Mouse (Mus musculus): Measurements from ENCODE around the gene Gm8765.
"Not testable (repeated sequence)": the region's sequence is repeated elsewhere in the genome, so short reads cannot be mapped to it uniquely, and the experiment has no call there.

Gene Gm8765

DNA sequence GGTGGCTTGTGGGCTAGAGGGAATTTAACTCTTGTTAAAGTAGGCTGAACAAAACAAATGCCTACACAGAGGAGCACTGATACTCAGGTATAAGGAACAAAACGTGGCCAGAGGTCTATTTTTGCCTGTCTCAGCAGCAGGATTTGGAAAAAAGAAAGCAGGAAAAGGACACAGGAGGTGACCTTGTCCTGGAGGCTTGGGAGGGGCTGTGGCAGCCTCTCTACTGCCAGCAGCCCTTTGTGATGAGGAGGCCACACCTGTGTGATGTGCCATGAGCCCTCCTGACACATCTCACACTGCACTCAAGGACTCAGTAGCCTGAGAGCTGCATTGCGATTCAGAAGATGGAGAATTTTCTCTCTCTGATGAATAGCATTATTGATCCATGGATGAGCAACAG, at the start of gene Gm8765:
Gm8765 (plus strand) TSS at position 301 of the 400 bp plus-strand sequence.
- DNase-seq = not testable (repeated sequence)

DNA sequence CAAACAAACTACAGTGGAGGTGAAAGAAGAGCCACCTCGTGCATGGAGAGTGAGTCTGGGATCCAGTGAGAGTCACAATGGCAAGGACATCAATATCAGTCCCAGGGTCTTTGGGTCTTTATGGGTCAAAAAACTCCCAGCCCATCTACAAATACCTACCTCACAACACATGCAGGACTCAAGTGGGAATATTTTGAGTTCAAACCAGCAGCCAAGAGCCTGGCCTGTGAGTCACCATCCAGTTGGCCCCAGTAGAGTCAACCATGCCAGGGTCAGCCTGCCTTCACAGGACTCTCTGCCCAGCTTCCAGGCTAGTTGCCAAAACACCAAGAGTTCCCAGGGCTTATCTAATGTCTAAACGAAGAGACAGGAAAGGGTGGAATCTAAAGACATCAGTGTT, 49.3 kb upstream of the Gm8765 start:
- not testable (repeated sequence) for DNase-seq

DNA sequence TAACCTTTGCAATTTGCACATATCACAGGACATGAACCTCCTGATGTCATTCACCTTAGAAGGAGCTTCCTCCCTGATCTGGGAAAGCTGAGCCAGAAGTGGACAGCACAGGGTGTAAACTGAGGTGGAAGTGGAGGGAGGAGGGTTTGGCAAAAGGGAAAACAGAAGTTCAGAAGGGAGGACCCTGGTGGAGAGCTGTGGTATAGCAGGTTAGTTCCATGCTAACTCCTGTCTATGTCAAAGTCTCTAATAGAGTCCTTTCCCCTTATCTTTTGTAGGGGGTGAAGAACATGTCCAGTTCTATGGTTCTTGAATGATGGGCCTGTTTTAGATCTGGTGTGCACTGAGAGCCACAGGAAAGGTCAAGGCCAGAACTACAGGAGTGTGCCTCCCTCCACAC, 52.2 kb downstream of the Gm8765 start:
- DNase-seq = not testable (repeated sequence)

- no peak for DNase-seq
Observed at GRCm38 (mm10) chr13:50751732-50752131, 53.6 kb downstream of the Gm8765 start.

DNA sequence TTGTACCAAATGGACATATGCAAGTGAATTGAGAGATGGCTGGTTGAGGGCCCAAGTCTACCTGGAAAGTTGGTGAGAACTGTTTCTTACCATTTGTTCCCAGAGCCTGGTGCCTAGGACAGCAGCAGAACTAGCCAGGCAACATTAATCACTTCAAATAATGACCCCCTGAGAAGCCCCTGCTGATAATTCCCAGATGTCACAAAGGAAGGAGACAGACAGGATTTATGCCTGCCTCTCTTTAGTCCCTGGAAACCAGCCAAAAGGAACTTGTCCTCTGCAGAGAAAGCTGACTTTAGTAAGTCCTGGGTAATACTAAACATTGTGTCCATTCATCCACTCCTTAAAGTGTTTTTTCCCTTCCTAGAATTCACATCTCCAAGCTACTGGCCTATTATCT, 54.8 kb downstream of the Gm8765 start:
- DNase-seq = not testable (repeated sequence)

Measured in layer of hippocampus, adult 9-11 months (tissue).